Mouse (Mus musculus) myocyte (in vitro differentiated cells): Measurements from ENCODE around the gene Timm13.
A peak's percentile ranks its signal among the peaks of the same experiment; 100 is the strongest.

Experiments used
- POLR2AphosphoS2 ChIP-seq: IDR thresholded peaks from one replicate; pipeline ENCODE4 v1.6.1; 2011; ENCODE audit warnings: low read depth, control low read depth; ENCODE audit not compliant: insufficient read length
- TCF12 ChIP-seq: IDR thresholded peaks from one replicate; pipeline ENCODE4 v1.6.1; 2011; ENCODE audit warnings: mild to moderate bottlenecking, control low read depth; ENCODE audit not compliant: poor library complexity, insufficient read depth, severe bottlenecking

DNA sequence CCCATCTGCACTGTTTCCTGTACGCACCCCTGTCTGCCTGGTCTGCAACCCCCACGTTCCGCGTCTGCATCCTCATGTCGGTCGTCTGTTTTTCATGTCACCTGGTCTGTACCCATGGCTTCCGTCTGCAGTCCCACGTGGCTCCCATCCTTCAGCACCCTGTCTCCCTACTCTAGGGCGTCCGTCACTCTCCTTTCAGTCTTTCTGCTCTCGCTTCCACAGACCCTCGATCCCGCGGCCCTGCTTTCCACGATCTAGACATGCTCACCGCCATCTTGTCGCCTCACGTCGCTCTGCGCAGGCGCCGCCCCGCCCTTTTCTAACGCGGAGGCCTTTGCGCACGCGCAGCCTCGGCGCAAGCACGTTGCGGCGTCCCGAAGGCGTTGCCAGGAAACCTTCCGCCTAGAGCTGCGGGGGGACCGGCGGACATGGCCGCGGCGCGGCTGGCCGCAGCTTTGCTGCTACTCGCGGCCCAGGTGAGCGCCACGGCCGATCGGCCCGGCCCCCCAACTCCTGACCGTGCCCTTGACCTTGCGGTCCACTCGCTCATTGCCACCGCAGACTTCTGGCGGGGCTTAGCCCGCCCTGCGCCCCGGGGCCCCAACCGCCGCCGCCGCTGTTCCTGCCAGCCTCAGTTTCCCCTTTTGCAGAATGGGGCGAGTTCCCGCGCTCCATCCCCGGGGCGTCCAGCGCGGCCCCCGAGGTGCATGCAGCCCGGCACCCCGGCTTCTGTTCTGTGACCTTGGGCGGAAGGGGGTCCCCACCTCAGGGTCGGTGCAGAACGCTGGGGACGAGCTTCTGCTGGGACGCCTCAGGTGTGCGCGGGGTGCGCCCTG lies 45.6 kb downstream of the Timm13 start, which contains the start of the genes Lsm7 and Sppl2b:
- TF ChIP-seq POLR2AphosphoS2 (peak; percentile 84), TCF12 (no peak)
